Mouse (Mus musculus) ovary, postnatal 10 days (tissue): ENCODE data around the gene Olfr355.

Experiments
- DNase-seq: peaks from one replicate; pipeline ENCODE4 v3.0.0; 2022; ENCODE audit warnings: low spot score

Olfr355 gene

DNA sequence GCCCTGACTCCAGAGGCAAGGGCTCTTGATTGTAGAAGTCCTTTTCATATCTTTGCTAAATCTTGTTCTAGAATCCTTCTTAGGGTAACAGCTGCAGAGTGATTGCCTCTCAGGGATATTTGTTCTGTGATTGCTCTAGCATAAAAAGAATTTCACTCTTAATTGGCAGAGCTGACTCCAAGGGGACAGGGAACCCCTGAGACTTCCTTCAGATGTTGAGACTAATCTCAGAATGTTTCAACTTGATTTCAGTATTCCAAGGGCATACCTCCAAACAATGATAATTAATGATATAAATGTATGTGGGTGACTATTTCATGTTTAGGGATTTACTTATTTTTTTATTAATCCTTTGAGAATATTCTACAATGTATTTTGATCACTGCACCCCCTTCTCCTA lies at the start of gene Olfr355:
Olfr355 (minus strand) TSS at position 101 of the 400 bp plus-strand sequence.
- DNase-seq, result no peak

DNA sequence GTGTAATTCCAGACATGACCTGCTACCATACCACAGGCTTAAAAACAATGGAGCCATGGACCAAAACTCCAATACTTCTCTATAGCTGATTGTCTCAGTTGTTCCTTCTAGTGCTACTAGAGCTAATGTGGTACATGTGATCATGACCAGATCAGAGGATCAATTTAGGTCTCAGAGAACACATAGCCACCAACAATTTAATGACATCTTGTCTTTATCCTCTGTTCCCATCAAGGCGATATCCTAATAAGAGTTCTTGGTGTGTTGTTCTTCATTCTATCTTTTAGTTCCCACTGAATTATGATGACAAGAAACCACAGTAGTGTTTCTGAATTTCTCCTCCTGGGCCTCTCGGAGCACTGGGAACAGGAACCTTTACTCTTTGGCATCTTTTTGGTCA lies 8.1 kb upstream of the Olfr355 start, which contains the start of gene Olfr356:
Olfr356 (plus strand) TSS at position 301 of the 400 bp plus-strand sequence.
- DNase-seq, result no peak

DNA sequence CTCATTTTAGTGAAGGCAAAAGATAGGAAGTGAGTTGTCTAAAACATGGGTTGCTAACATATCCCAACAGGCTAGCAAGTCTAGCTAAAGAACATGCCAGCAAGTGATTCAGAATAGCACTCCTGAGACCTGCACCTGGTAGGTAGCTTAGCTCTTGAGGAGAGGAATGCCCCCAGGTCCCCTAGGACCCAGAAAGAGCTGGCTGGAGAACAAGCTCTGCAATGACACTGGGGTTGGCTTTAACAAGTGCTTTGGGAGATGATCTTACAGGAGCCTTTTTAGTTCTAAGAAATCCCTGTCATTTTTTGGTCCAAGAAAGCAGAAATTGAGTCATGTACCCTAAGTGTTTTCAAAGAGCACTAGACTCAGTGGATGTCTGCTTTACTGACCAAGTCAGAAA lies 23.3 kb downstream of the Olfr355 start, which contains the start of gene Olfr354:
Olfr354 (plus strand) TSS at position 301 of the 400 bp plus-strand sequence.
- DNase-seq, result no peak

- no peak for DNase-seq
Measured at GRCm38 (mm10) chr2:36897114-36897513, 31.6 kb downstream of the Olfr355 start.

DNA sequence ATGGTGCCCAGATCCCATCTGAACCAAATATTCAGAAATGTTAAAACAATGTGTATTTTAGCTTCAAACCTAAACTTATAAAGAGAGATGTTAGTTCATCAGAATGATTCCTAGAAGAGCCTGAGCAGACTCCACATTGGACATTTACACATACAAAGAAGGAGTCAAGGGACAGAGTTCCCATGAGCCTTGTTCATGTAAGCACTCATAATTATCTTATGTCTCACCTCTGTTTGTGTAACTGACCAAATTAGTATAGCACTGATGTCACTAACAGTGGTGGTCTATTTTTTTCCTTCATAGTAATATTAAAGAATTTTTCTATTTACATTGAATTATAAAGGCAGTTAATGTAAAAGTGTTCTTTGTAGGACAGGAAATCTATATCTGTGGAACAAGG lies 35.9 kb downstream of the Olfr355 start, which contains the start of gene Olfr353:
Olfr353 (minus strand) TSS at position 101 of the 400 bp plus-strand sequence.
- no peak for DNase-seq
